Mouse (Mus musculus) heart, embryonic 11.5 days (tissue): Measurements from ENCODE around the gene Zfr. TPM values are rescaled to one million over a fixed set of nuclear protein-coding genes. Genes with fewer than 3 reads are reported as not detected.
A peak's percentile ranks its signal among the peaks of the same experiment; 100 is the strongest.
"Not testable (repeated sequence)": the region's sequence is repeated elsewhere in the genome, so short reads cannot be mapped to it uniquely, and the experiment has no call there.

Source experiments
- ATAC-seq: fragments of 200-750 bp; cut with Nextera tagmentation; replicated peaks from 2 replicates; pipeline ENCODE4 v1.8.0; 2017; ENCODE audit warnings: moderate library complexity; ENCODE audit not compliant: insufficient number of reproducible peaks, low FRiP score, low TSS enrichment
- H3K27ac ChIP-seq: fragments of 300-500 bp; sonication (generic); 2 replicates; pipeline ENCODE4 v1.5.1; 2014; ENCODE audit warnings: mild to moderate bottlenecking, low read depth, low read length
- H3K27me3 ChIP-seq: fragments of 300-500 bp; sonication (generic); 2 replicates; pipeline ENCODE4 v1.6.1; 2014; ENCODE audit warnings: mild to moderate bottlenecking, low read length, mixed read lengths; ENCODE audit not compliant: control insufficient read depth, insufficient read depth
- H3K36me3 ChIP-seq: fragments of 300-500 bp; sonication (generic); 2 replicates; pipeline ENCODE4 v1.6.1; 2014; ENCODE audit warnings: mild to moderate bottlenecking, low read length, moderate library complexity, mixed read lengths; ENCODE audit not compliant: control insufficient read depth, insufficient read depth
- H3K4me1 ChIP-seq: fragments of 300-500 bp; sonication (generic); 2 replicates; pipeline ENCODE4 v1.6.1; 2014; ENCODE audit warnings: low read length; ENCODE audit not compliant: control insufficient read depth, insufficient read depth
- H3K4me2 ChIP-seq: fragments of 300-500 bp; sonication (generic); 2 replicates; pipeline ENCODE4 v1.6.1; 2014; ENCODE audit warnings: mild to moderate bottlenecking, moderate library complexity
- H3K4me3 ChIP-seq: fragments of 300-500 bp; sonication (generic); 2 replicates; pipeline ENCODE4 v1.5.1; 2014; ENCODE audit warnings: low read depth, low read length
- H3K9ac ChIP-seq: fragments of 300-500 bp; sonication (generic); 2 replicates; pipeline ENCODE4 v1.6.1; 2014; ENCODE audit warnings: mild to moderate bottlenecking, low read depth, low read length, moderate library complexity
- H3K9me3 ChIP-seq: fragments of 300-500 bp; sonication (generic); replicated peaks from 2 replicates; pipeline ENCODE4 v1.6.1; 2016; ENCODE audit warnings: low read length; ENCODE audit not compliant: control insufficient read depth
- WGBS: fragments of 180-500 bp; shearing (Covaris S2); extraction: QIAGEN DNeasy Blood & Tissue Kit; methylation state at CpG from one replicate; pipeline ENCODE4 v1.1.7; 2014; ENCODE audit not compliant: insufficient replicate concordance; 5-methylcytosine and 5-hydroxymethylcytosine counted together
- polyA plus RNA-seq: library from polyadenylated mRNA; unstranded; fragments of >200 nt; fragmentation: Nextera tagmentation; extraction: Ambion mirVana; gene quantifications from 2 replicates; pipeline ENCODE4 v1.2.1, GENCODE M21; 2014

Gene Zfr
- polyA plus RNA-seq, 1 experiment from 2014 or later, result 118 TPM

DNA sequence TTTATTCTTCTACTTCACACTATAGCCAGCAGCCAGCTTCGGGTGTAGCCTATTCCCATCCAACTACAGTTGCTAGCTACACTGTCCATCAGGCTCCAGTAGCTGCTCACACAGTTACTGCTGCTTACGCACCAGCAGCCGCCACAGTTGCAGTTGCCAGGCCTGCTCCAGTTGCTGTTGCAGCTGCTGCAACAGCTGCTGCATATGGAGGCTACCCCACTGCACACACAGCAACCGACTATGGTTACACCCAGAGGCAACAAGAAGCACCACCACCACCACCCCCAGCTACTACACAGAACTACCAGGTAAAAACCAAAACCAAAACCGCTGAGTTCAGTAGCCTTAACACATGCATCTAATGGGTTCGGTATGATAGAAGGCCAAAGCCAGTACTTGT, 18.7 kb downstream of the Zfr start:
- WGBS, result 91% methylated on average over 6 of the region's 6 CpGs
- Histone ChIP-seq H3K36me3 (peaks cover 10% of the 10 kb centered on the region; the same call in 1 of the 2 replicates), H3K4me1 (peaks cover 16% of the 10 kb centered on the region; the same call in 1 of the 2 replicates), H3K9me3 (no peaks in the 10 kb centered on the region), H3K4me3 (no peak overlapping the region), H3K4me2 (no peak overlapping the region), H3K27me3 (no peaks in the 10 kb centered on the region), H3K27ac (no peak overlapping the region), H3K9ac (no peak overlapping the region)
- ATAC-seq, result no peak

DNA sequence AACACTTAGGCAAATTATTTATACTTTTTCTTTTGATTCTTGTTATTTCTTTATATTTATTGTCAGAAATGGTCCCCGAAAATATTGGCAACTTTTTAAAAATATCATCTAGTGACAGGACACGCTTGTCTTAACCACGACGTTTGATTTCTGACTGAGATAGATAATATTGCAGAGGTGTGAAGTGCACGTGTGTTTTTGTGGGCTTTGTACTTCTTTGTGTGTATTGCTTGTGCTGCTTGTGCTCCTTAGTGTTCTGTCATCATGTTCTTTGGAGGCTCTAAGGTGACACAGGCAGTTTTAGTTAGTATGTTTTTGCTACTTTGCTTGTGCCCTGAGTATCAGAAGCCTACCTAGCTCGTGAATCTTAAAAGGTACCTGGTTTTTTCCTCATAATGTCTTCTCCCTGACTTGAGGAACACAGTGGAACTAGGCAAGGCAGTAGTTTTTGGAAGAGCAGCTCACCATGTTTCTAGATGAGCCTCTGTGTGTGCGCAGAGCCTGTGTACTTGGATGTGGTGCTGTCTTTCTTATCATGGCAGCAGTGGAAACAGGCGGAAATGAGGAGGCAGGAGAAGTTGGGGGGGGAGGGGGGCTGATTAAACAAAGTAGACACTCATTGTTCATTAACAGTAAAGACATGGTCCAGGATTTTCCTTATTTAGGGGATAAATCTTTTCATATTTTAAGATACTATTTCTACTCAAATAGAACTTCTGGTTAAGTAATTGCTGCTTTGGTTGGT, 23.5 kb downstream of the Zfr start:
- Histone ChIP-seq H3K4me3 (no peak overlapping the region), H3K9me3 (no peaks in the 10 kb centered on the region), H3K4me1 (0 out of 2 replicates have a peak, but pooled peaks cover 2% of the 10 kb centered on the region), H3K9ac (no peak overlapping the region), H3K4me2 (no peak overlapping the region), H3K27ac (no peak overlapping the region), H3K27me3 (no peaks in the 10 kb centered on the region), H3K36me3 (peaks cover 8% of the 10 kb centered on the region; the same call in 1 of the 2 replicates)
- ATAC-seq, result no peak
- WGBS, result 77% methylated on average over 8 of the region's 8 CpGs

DNA sequence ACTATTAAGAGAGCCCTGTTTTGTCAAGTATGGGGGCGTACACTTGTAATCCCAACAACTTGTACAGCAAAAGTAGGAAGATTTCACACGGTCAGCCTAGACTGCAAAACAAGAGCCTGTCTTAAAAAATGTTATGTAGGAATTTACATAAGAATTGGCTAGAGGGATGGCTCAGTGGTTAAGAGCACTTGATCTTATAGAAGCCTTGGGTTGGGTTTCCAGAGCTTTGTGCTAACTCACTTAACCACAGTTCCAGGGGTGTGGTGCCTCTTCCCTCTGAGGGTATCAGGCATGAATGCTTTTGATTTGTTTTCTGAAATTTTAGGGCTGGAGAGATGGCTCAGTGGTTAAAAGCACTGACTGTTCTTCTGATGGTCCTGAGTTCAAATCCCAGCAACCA, 29.8 kb downstream of the Zfr start:
- Histone ChIP-seq H3K27me3 (no peaks in the 10 kb centered on the region), H3K4me2 (no peak overlapping the region), H3K4me1 (no peaks in the 10 kb centered on the region), H3K9ac (no peak overlapping the region), H3K4me3 (no peak overlapping the region), H3K27ac (no peak overlapping the region), H3K9me3 (no peaks in the 10 kb centered on the region), H3K36me3 (peaks cover 25% of the 10 kb centered on the region)
- ATAC-seq, result no peak
- WGBS, result 95% methylated on average over 2 of the region's 2 CpGs

DNA sequence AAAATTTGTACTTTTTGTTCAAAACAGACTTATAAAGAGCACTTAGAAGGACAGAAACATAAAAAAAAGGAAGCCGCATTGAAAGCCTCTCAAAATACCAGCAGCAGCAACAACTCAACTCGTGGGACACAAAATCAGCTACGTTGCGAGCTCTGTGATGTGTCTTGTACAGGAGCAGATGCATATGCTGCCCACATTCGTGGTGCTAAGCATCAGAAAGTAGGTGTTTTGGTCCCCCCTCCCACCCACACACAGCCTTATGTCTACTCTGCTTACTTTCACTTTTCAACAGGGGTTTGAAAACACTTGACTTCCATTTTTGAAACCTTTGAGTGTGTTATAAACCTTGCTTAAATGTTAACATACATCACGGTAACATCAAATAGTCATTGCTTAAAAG, 31.9 kb downstream of the Zfr start:
- Histone ChIP-seq H3K9ac (no peak overlapping the region), H3K36me3 (peaks cover 31% of the 10 kb centered on the region), H3K4me2 (no peak overlapping the region), H3K4me1 (no peaks in the 10 kb centered on the region), H3K9me3 (no peaks in the 10 kb centered on the region), H3K27me3 (no peaks in the 10 kb centered on the region), H3K27ac (no peak overlapping the region), H3K4me3 (no peak overlapping the region)
- ATAC-seq, result no peak
- 92% methylated on average over 6 of the region's 6 CpGs for WGBS

- Histone ChIP-seq H3K36me3 (peaks cover 41% of the 10 kb centered on the region), H3K27me3 (no peaks in the 10 kb centered on the region), H3K9ac (no peak overlapping the region), H3K27ac (no peak overlapping the region), H3K4me1 (no peaks in the 10 kb centered on the region), H3K4me3 (no peak overlapping the region), H3K4me2 (no peak overlapping the region), H3K9me3 (no peaks in the 10 kb centered on the region)
- ATAC-seq, result no peak
- WGBS, result 88% methylated on average over 3 of the region's 3 CpGs
Measured at GRCm38 (mm10) chr15:12153747-12154146, 36.1 kb downstream of the Zfr start.

- Histone ChIP-seq H3K4me2 (no peak overlapping the region), H3K27me3 (no peaks in the 10 kb centered on the region), H3K9me3 (no peaks in the 10 kb centered on the region), H3K4me3 (no peak overlapping the region), H3K4me1 (no peaks in the 10 kb centered on the region), H3K27ac (no peak overlapping the region), H3K9ac (no peak overlapping the region), H3K36me3 (peaks cover 35% of the 10 kb centered on the region)
- no peak for ATAC-seq
- WGBS, result 83% methylated on average over 5 of the region's 5 CpGs
Measured at GRCm38 (mm10) chr15:12178126-12178525, 60.5 kb downstream of the Zfr start.

GRCm38 (mm10) chr15:12181181-12181805, 63.7 kb downstream of the Zfr start:
- ATAC-seq, result not testable (repeated sequence)

GRCm38 (mm10) chr15:12193880-12194816, 76.5 kb downstream of the Zfr start:
- peak; percentile 72 for ATAC-seq
- H3K4me3 ChIP-seq, result peak overlapping the region; percentile 22; the same call in 1 of the 2 replicates
- no peaks in the 10 kb centered on the region for H3K27me3 ChIP-seq
- no peaks in the 10 kb centered on the region for H3K9me3 ChIP-seq
- 24% methylated on average over 25 of the region's 25 CpGs for WGBS
- peak overlapping the region; percentile 82 for H3K27ac ChIP-seq
- H3K36me3 ChIP-seq, result peaks cover 3% of the 10 kb centered on the region; the same call in 1 of the 2 replicates
- H3K4me2 ChIP-seq, result peak overlapping the region; percentile 59
- H3K9ac ChIP-seq, result peak overlapping the region; percentile 61; the same call in 1 of the 2 replicates
- H3K4me1 ChIP-seq, result peaks cover 30% of the 10 kb centered on the region

More at GRCm38 (mm10) chr15:12181181-12181805, 63.7 kb downstream of the Zfr start:
- H3K4me3 ChIP-seq, H3K9me3 ChIP-seq, H3K27me3 ChIP-seq, H3K4me2 ChIP-seq, H3K27ac ChIP-seq, H3K9ac ChIP-seq, H3K4me1 ChIP-seq: not testable (repeated sequence)
- H3K36me3 ChIP-seq, result peaks cover 16% of the 10 kb centered on the region
- WGBS, result 67% methylated on average over 12 of the region's 13 CpGs
